Mouse (Mus musculus): ENCODE measurements at regions not wholly inside any gene's neighbourhood (a gene's known extent, or its start where the extent isn't known, plus 50 kb on each side); places are given as distances from the start of the nearest gene placed in this dataset.

GRCm38 (mm10) chr6:51656883-51657640, 133.4 kb downstream of the Snx10 start:
- Histone ChIP-seq H3K27me3 (ENCODE audit: control insufficient read depth, insufficient read depth, insufficient read length) (no peaks in the 10 kb centered on the region), H3K4me3 (no peak overlapping the region), H3K79me2 (ENCODE audit: control insufficient read depth, insufficient read depth) (no peaks in the 10 kb centered on the region), H3K36me3 (ENCODE audit: control insufficient read depth, insufficient read depth) (no peaks in the 10 kb centered on the region), H3K4me2 (ENCODE audit: low read depth) (no peak overlapping the region), H3ac (ENCODE audit: control insufficient read depth, insufficient read length) (no peak overlapping the region)
- TF ChIP-seq REST (IDR thresholded peaks at IDR 0.05; ENCODE audit: insufficient read depth, insufficient read length), result no peak
- no peak for TF ChIP-seq POLR2A (IDR thresholded peaks at IDR 0.05; ENCODE audit: insufficient read length, low read depth)
- no peak for TF ChIP-seq E2F4 (IDR thresholded peaks at IDR 0.05; ENCODE audit: insufficient read depth)
- no peak for TF ChIP-seq POLR2AphosphoS2 (IDR thresholded peaks at IDR 0.05; ENCODE audit: insufficient read length, low read depth)
- TF ChIP-seq MYOG (IDR thresholded peaks at IDR 0.05; ENCODE audit: control insufficient read depth in 1 of 3, insufficient read depth in 1 of 3, insufficient read length in 2 of 3, low read depth in 2 of 3), result no peak
- no peak for TF ChIP-seq MAX (IDR thresholded peaks at IDR 0.05; ENCODE audit: low read depth)
- TF ChIP-seq SRF (IDR thresholded peaks at IDR 0.05; ENCODE audit: control insufficient read depth, insufficient read length, low read depth), result no peak

GRCm38 (mm10) chr6:51658360-51658759, 134.7 kb downstream of the Snx10 start:
- no peak overlapping the region for H3K4me2 ChIP-seq (ENCODE audit: low read depth)
- no peak overlapping the region for H3K4me3 ChIP-seq
- TF ChIP-seq MYOG (IDR thresholded peaks at IDR 0.05; ENCODE audit: control insufficient read depth in 1 of 3, insufficient read depth in 1 of 3, insufficient read length in 2 of 3, low read depth in 2 of 3) (no peak), TCF3 (IDR thresholded peaks at IDR 0.05; ENCODE audit: insufficient read length, low read depth) (no peak), TCF12 (IDR thresholded peaks at IDR 0.05; ENCODE audit: insufficient read depth, poor library complexity, severe bottlenecking) (no peak), MAX (IDR thresholded peaks at IDR 0.05; ENCODE audit: low read depth) (no peak), USF1 (IDR thresholded peaks at IDR 0.05; ENCODE audit: low read depth) (no peak), MYOD1 (IDR thresholded peaks at IDR 0.05; ENCODE audit: control insufficient read depth in 1 of 3, insufficient read length in 2 of 3, low read depth in 2 of 3) (no peak), REST (IDR thresholded peaks at IDR 0.05; ENCODE audit: insufficient read depth, insufficient read length) (no peak), POLR2A (IDR thresholded peaks at IDR 0.05; ENCODE audit: insufficient read length, low read depth) (no peak), POLR2AphosphoS2 (IDR thresholded peaks at IDR 0.05; ENCODE audit: insufficient read length, low read depth) (no peak), E2F4 (IDR thresholded peaks at IDR 0.05; ENCODE audit: insufficient read depth) (no peak), SRF (IDR thresholded peaks at IDR 0.05; ENCODE audit: control insufficient read depth, insufficient read length, low read depth) (no peak), CEBPB (IDR thresholded peaks at IDR 0.05; ENCODE audit: insufficient read depth, poor library complexity, severe bottlenecking) (no peak)

GRCm38 (mm10) chr6:51663178-51663577, 139.5 kb downstream of the Snx10 start:
- Histone ChIP-seq H3K27me3 (ENCODE audit: control insufficient read depth, insufficient read depth, insufficient read length) (no peaks in the 10 kb centered on the region), H3K79me2 (ENCODE audit: control insufficient read depth, insufficient read depth) (no peaks in the 10 kb centered on the region), H3K4me3 (no peak overlapping the region), H3ac (ENCODE audit: control insufficient read depth, insufficient read length) (no peak overlapping the region), H3K4me2 (ENCODE audit: low read depth) (no peak overlapping the region), H3K36me3 (ENCODE audit: control insufficient read depth, insufficient read depth) (no peaks in the 10 kb centered on the region)
- TF ChIP-seq POLR2AphosphoS2 (IDR thresholded peaks at IDR 0.05; ENCODE audit: insufficient read length, low read depth) (no peak), USF1 (IDR thresholded peaks at IDR 0.05; ENCODE audit: low read depth) (no peak), SRF (IDR thresholded peaks at IDR 0.05; ENCODE audit: control insufficient read depth, insufficient read length, low read depth) (no peak), MYOD1 (IDR thresholded peaks at IDR 0.05; ENCODE audit: control insufficient read depth in 1 of 3, insufficient read length in 2 of 3, low read depth in 2 of 3) (no peak), TCF3 (IDR thresholded peaks at IDR 0.05; ENCODE audit: insufficient read length, low read depth) (no peak), TCF12 (IDR thresholded peaks at IDR 0.05; ENCODE audit: insufficient read depth, poor library complexity, severe bottlenecking) (no peak), CEBPB (IDR thresholded peaks at IDR 0.05; ENCODE audit: insufficient read depth, poor library complexity, severe bottlenecking) (no peak), MYOG (IDR thresholded peaks at IDR 0.05; ENCODE audit: control insufficient read depth in 1 of 3, insufficient read depth in 1 of 3, insufficient read length in 2 of 3, low read depth in 2 of 3) (no peak), MAX (IDR thresholded peaks at IDR 0.05; ENCODE audit: low read depth) (no peak), REST (IDR thresholded peaks at IDR 0.05; ENCODE audit: insufficient read depth, insufficient read length) (no peak), POLR2A (IDR thresholded peaks at IDR 0.05; ENCODE audit: insufficient read length, low read depth) (no peak), E2F4 (IDR thresholded peaks at IDR 0.05; ENCODE audit: insufficient read depth) (no peak)

More at GRCm38 (mm10) chr6:51658360-51658759, 134.7 kb downstream of the Snx10 start:
- no peaks in the 10 kb centered on the region for H3K79me2 ChIP-seq (ENCODE audit: control insufficient read depth, insufficient read depth)
- H3ac ChIP-seq (ENCODE audit: control insufficient read depth, insufficient read length), result no peak overlapping the region
- H3K36me3 ChIP-seq (ENCODE audit: control insufficient read depth, insufficient read depth), result no peaks in the 10 kb centered on the region
- no peaks in the 10 kb centered on the region for H3K27me3 ChIP-seq (ENCODE audit: control insufficient read depth, insufficient read depth, insufficient read length)

GRCm38 (mm10) chr6:51664049-51664448, 140.3 kb downstream of the Snx10 start:
- Histone ChIP-seq H3ac (ENCODE audit: control insufficient read depth, insufficient read length) (no peak overlapping the region), H3K36me3 (ENCODE audit: control insufficient read depth, insufficient read depth) (no peaks in the 10 kb centered on the region), H3K27me3 (ENCODE audit: control insufficient read depth, insufficient read depth, insufficient read length) (no peaks in the 10 kb centered on the region), H3K79me2 (ENCODE audit: control insufficient read depth, insufficient read depth) (no peaks in the 10 kb centered on the region), H3K4me2 (ENCODE audit: low read depth) (no peak overlapping the region), H3K4me3 (no peak overlapping the region)
- no peak for TF ChIP-seq POLR2AphosphoS2 (IDR thresholded peaks at IDR 0.05; ENCODE audit: insufficient read length, low read depth)
- no peak for TF ChIP-seq TCF3 (IDR thresholded peaks at IDR 0.05; ENCODE audit: insufficient read length, low read depth)
- TF ChIP-seq USF1 (IDR thresholded peaks at IDR 0.05; ENCODE audit: low read depth), result no peak
- TF ChIP-seq POLR2A (IDR thresholded peaks at IDR 0.05; ENCODE audit: insufficient read length, low read depth), result no peak
- TF ChIP-seq CEBPB (IDR thresholded peaks at IDR 0.05; ENCODE audit: insufficient read depth, poor library complexity, severe bottlenecking), result no peak
- TF ChIP-seq TCF12 (IDR thresholded peaks at IDR 0.05; ENCODE audit: insufficient read depth, poor library complexity, severe bottlenecking), result no peak
- no peak for TF ChIP-seq REST (IDR thresholded peaks at IDR 0.05; ENCODE audit: insufficient read depth, insufficient read length)
- no peak for TF ChIP-seq E2F4 (IDR thresholded peaks at IDR 0.05; ENCODE audit: insufficient read depth)
- no peak for TF ChIP-seq MYOG (IDR thresholded peaks at IDR 0.05; ENCODE audit: control insufficient read depth in 1 of 3, insufficient read depth in 1 of 3, insufficient read length in 2 of 3, low read depth in 2 of 3)
- no peak for TF ChIP-seq MAX (IDR thresholded peaks at IDR 0.05; ENCODE audit: low read depth)
- TF ChIP-seq MYOD1 (IDR thresholded peaks at IDR 0.05; ENCODE audit: control insufficient read depth in 1 of 3, insufficient read length in 2 of 3, low read depth in 2 of 3), result no peak
- no peak for TF ChIP-seq SRF (IDR thresholded peaks at IDR 0.05; ENCODE audit: control insufficient read depth, insufficient read length, low read depth)

Data from myocyte (in vitro differentiated cells).